Mouse (Mus musculus): ENCODE measurements around the gene Ndufaf2.

DNA sequence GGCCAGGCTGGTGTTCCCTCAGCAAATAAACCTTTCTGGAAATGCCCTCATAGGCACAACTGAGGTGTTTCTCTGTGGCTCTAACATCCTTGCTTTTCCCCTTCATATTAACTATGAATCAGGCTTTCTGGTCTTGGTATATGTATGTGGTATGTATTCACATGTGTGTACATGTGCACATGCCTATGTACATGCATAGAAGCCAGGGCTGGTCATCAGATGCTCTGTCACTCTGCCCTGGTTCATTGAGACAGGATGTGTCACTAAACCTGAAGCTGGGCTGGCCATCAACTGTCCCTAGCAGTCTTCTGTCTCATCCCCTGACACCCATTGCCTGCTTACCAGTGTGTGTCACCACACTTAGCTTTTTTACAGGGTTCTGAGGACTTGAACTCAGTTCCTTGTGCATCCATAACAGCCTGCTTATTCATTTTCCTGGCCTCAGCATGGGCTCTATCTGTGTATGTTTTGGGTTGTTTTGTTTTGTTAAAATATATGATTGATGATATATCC lies 26.4 kb upstream of the Ndufaf2 start:
- no peak for TF ChIP-seq POLR2A (IDR thresholded peaks at IDR 0.05; ENCODE audit: low read depth, low read length)
- no peak for TF ChIP-seq CTCF (conservative IDR thresholded peaks at IDR 0.05 in 1 of 2, IDR thresholded peaks at IDR 0.05 in 1 of 2; ENCODE audit: low read depth in 2 of 2, low read length in 2 of 2)
- no peak for TF ChIP-seq HCFC1 (IDR thresholded peaks at IDR 0.05; ENCODE audit: low read depth, low read length)
- TF ChIP-seq E2F4 (IDR thresholded peaks at IDR 0.05; ENCODE audit: insufficient replicate concordance, low read depth, low read length), result no peak

All from CH12.LX (cell line).